Mouse (Mus musculus) stomach, postnatal 0 days (tissue): ENCODE data around the gene Tmem151b.

Experiments
- CTCF ChIP-seq: IDR thresholded peaks from 2 replicates; pipeline ENCODE4 v1.5.1; 2016; ENCODE audit warnings: antibody characterized with exemption, low read depth, mild to moderate bottlenecking, moderate library complexity
- EP300 ChIP-seq: optimal IDR thresholded peaks from 2 replicates; pipeline ENCODE3; 2016; ENCODE audit warnings: antibody characterized with exemption

GRCm38 (mm10) chr17:45590410-45590809 is 40.9 kb upstream of the Tmem151b start:
- TF ChIP-seq EP300 (no peak), CTCF (no peak)
